Mouse (Mus musculus) brain, embryonic 14.5 days (tissue): ENCODE measurements around the gene Nol4l. TPM values are rescaled to one million over a fixed set of nuclear protein-coding genes. Genes with fewer than 3 reads are reported as not detected.
A peak's percentile ranks its signal among the peaks of the same experiment; 100 is the strongest.

Experiments used
- DNase-seq: peaks from one replicate; pipeline ENCODE4 v3.0.0-alpha.2; 2011; ENCODE audit warnings: low read depth
- CTCF ChIP-seq: fragments of 200-500 bp; IDR thresholded peaks from 2 replicates; pipeline ENCODE4 v1.5.1; 2012; ENCODE audit warnings: inconsistent platforms, mild to moderate bottlenecking, moderate library complexity, borderline replicate concordance; ENCODE audit not compliant: insufficient read depth, insufficient read length; ENCODE audit errors: extremely low read depth
- POLR2A ChIP-seq: fragments of 200-500 bp; IDR thresholded peaks from 2 replicates; pipeline ENCODE4 v1.6.1; 2012; ENCODE audit warnings: mild to moderate bottlenecking, inconsistent platforms, borderline replicate concordance; ENCODE audit not compliant: poor library complexity, insufficient read depth, insufficient read length, severe bottlenecking; ENCODE audit errors: extremely low read depth
- polyA plus RNA-seq: library from polyadenylated mRNA; depleted of rRNA; stranded (reverse); fragments of >200 nt; gene quantifications from 2 replicates; pipeline ENCODE4 v1.2.3, GENCODE M21; 2012

The Nol4l gene
- polyA plus RNA-seq, 1 experiment, result 101 TPM

DNA sequence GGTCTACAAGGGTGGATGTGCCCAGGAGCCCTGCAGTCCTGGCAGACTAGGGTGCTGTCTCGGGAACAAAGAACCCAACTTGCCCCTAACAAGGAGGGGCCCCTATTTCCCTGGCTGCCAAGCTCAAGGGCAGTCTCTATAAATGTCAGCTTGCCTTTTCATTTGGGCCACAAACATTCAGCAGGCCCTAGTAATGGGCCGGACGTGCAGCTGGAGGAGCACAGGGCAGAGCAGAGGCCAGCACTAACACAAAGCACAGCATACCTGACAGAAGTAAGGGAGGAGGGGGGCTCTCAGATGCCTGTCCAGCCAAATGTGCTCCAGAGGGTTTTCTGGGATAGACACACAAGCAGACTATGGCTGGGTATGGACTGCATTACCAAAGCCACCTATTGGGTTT lies 95.9 kb downstream of the Nol4l start:
- TF ChIP-seq CTCF (no peak), POLR2A (no peak)
- no peak for DNase-seq

DNA sequence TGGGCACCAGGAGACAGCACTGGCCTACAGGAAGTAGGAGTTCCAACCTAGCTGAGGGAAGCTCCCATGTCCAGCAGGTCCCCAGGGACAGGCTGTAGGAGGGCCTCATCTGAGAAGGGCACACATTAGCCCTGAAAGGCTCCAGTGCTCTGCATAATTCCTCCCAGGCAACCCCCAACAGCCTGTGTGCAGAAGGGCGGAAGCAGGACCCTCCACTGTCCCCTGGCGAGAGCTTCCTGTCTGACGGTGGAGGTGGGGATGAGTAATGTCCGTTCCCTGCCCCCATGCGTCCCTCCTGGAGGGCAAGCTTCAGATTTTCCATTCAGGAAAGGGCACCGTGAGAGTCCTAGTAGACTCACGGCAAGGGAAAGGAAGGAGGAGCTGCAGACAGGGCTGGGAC lies 97.3 kb downstream of the Nol4l start:
- no peak for DNase-seq
- TF ChIP-seq POLR2A (no peak), CTCF (no peak)

DNA sequence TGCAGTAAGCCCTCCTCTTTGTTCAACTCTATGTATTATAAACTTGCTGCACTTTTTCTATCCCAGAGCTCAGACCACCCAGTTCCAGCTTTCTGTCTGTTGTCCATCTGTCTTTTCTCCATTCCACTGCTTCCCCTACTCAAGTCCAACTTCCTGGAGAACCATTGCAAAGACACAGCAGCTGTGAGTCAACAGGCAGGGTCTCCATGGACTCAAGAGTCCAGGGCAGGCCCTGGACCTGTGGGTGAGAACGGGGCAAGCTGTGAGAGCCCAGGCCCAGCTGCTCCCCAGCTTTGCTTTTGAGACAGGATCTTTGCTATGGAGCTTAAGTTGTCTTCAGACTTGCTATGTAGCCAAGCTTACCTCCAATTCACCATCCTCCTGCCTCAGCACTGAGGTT lies 99.2 kb downstream of the Nol4l start:
- DNase-seq, result no peak
- TF ChIP-seq CTCF (no peak), POLR2A (no peak)

DNA sequence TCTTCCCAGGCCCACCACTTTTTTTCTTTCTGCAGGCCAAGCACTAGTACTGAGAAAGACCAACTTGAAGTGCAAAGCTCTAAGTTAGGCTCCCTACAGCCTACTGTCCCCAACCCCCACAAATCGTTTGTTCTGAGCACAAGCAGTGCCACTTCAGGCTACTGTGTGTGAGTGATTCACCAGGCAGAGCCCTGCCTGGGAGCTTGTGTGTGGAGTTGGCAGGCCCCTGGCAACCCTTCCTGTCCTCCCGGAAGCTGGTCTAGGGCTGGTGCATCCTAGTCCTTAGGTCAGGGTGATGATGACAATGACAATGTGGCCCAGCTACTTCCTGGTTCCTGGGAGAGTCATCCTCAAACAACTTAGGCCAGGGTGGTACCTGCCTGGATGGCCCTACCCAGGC lies 101.3 kb downstream of the Nol4l start:
- no peak for DNase-seq
- no peak for TF ChIP-seq POLR2A
- TF ChIP-seq CTCF, result no peak

- TF ChIP-seq POLR2A (no peak), CTCF (no peak)
Observed at GRCm38 (mm10) chr2:153426931-153427330, 102.8 kb downstream of the Nol4l start.

DNA sequence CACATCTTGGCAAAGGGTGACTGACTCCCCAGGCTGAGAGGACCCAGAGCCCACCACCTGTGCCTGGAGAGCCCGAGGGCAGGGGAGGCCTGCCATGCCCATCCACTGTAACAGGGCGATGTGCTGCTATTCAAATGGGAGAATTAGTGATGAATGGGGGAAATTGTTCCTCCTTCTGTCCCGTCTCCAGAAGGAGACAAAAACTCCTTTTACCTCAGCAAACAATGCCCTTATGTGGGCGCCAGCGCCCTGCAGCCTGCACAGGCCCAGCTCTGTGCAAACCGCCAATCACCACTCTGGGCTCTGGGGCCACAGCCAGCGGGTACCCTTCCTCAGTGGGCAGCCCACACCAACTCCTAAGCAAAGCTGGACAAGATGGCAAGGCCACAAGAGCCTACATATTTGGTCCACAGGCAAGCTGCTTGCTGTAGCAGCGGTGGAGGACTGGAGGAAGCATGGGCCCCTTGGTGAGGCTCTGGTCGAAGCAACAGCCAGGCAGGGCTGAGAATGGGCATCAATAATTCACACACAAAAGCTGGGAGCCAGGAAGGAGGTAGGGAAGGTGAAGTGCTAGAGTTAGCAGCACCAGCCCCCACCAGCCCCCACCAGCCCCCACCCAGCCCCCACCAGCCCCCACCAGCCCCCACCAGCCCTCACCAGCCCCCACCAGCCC lies 103.6 kb downstream of the Nol4l start:
- TF ChIP-seq POLR2A, result no peak
- no peak for TF ChIP-seq CTCF
- DNase-seq, result peak; percentile 93

More at GRCm38 (mm10) chr2:153426931-153427330, 102.8 kb downstream of the Nol4l start:
- peak; percentile 21 for DNase-seq

GRCm38 (mm10) chr2:153425124-153425844 lies 104.5 kb downstream of the Nol4l start:
- no peak for TF ChIP-seq POLR2A
- no peak for TF ChIP-seq CTCF

DNA sequence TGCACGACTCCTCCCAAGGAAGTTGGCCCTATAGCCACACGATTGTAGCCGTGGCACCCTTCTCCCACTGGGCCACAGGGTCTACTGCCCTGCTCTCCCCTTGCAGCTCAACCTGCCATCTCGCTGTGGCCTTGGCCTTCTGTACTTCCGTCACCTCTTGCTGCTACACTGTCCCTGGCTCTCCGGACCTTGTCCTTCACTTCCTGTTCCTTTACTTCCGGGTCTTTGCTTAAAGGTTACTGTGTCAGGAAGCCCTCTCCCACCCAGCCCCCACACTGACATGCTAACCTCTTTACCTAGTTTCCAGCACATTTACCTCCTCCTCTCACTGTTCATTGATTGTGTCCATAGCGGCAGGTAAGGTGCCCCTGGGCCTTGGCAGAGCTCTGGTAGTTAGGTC lies 105.2 kb downstream of the Nol4l start:
- no peak for TF ChIP-seq POLR2A

More at GRCm38 (mm10) chr2:153425124-153425844, 104.5 kb downstream of the Nol4l start:
- DNase-seq, result no peak

DNA sequence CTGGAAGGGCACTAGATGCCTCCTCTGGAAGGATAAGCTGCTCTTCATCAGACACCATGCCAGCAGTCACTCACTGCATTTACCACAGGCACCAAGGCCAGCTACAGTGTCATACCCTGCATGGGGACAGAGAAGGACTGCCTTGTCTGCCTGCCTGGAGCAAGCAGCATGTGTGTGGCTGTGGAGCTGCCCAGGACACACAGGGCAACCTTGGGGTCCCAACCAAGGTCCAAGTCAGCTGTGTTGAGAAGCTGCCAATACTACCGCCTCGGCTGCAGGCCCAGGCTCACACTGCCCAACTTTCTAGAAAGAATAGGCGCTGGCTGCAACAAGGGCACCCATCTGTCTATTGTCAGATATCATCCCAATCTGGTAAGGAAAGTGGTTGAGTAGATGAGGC lies 106.7 kb downstream of the Nol4l start:
- no peak for TF ChIP-seq CTCF
- TF ChIP-seq POLR2A, result no peak
- no peak for DNase-seq

More for the DNA sequence above, 105.2 kb downstream of the Nol4l start:
- no peak for DNase-seq

GRCm38 (mm10) chr2:153422051-153422450 lies 107.7 kb downstream of the Nol4l start:
- TF ChIP-seq CTCF, result no peak
- TF ChIP-seq POLR2A, result no peak
- DNase-seq, result peak; percentile 76

GRCm38 (mm10) chr2:153421233-153421632 lies 108.5 kb downstream of the Nol4l start:
- DNase-seq, result no peak
- peak; percentile 52; the same call in 1 of the 2 replicates for TF ChIP-seq CTCF
- TF ChIP-seq POLR2A, result no peak

DNA sequence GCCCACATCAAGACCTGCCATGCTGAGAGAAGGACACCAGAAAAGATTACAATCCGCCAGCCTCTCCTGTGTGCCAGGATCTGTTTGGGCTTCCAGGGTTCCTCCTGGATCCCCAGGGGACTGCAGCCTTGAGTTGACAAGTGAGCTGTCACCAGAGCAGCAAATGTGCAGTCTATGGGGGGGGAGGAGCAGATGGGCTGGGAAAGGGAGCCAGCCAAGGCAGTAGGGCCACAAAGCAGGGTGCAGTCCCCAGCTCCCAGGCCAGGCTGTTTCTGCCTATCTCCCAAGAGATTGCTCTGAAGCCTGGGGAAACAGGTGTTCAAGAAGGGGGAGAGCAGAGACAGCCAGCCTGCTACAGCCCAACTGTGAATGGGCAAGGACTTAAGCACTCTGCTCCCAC lies 111.4 kb downstream of the Nol4l start:
- DNase-seq, result peak; percentile 64
- no peak for TF ChIP-seq CTCF
- no peak for TF ChIP-seq POLR2A
